Mouse (Mus musculus): ENCODE results near the gene Camta2.

DNA sequence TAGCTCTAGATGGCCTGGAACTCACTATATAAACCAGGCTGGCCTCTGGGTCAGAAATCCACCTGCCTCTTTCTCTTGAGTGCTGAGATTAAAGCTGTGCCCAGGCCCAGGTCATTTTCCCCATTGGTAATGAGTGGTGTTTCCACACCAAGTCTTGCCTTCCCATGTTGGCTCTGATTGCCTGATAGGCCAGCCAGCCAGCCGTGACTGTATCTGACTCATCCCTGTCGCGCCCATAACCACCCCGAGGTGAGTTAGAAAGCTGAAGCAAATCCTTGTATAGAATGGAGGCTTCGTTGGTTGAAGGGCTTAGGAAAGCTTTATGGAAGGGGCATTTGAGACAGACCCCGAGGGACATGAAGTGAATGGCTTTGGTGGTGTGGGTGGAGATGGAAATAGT is 27.9 kb upstream of the Camta2 start:
- no peak for TF ChIP-seq CTCF (conservative IDR thresholded peaks at IDR 0.05; ENCODE audit: low read length)
- no peak for TF ChIP-seq POU5F1 (IDR thresholded peaks at IDR 0.05; ENCODE audit: borderline replicate concordance, low read length)

All from E14TG2a.4 (cell line).